Mouse (Mus musculus): ENCODE data around the gene Polr1b. TPM values are rescaled to one million over a fixed set of nuclear protein-coding genes. Genes with fewer than 3 reads are reported as not detected.

Gene Polr1b
- 27.4 and 27.9 TPM in 2 replicates for polyA plus RNA-seq (2015; fragmentation: Nextera tagmentation; extraction: Ambion mirVana)

GRCm38 (mm10) chr2:129100784-129101310 is at the start of gene Polr1b:
Polr1b (plus strand) TSS chr2:129100995.
- Histone ChIP-seq H3K4me3 (peak within 1 kb of the TSS; percentile 72), H3K9ac (peak within 1 kb of the TSS; percentile 63), H3K27ac (no peak within 1 kb of the TSS), H3K4me2 (peak within 1 kb of the TSS; percentile 84), H3K4me1 (peaks cover 4% of the 10 kb centered on the region; the same call in 1 of the 2 replicates), H3K9me3 (no peaks in the 10 kb centered on the region), H3K27me3 (no peaks in the 10 kb centered on the region), H3K36me3 (peaks cover 29% of the 10 kb centered on the region)
- WGBS: under 1% methylated on average over 35 of the region's 35 CpGs
- peak; percentile 99 for ATAC-seq (ENCODE audit: borderline replicate concordance, extremely low read depth, low FRiP score, low TSS enrichment)

GRCm38 (mm10) chr2:129052451-129052983 is 48.3 kb upstream of the Polr1b start:
- 61% methylated on average over 4 of the region's 4 CpGs for WGBS
- no peak for ATAC-seq (ENCODE audit: borderline replicate concordance, extremely low read depth, low FRiP score, low TSS enrichment)
- Histone ChIP-seq H3K9me3 (no peaks in the 10 kb centered on the region), H3K4me3 (no peak overlapping the region), H3K27me3 (no peaks in the 10 kb centered on the region), H3K36me3 (no peaks in the 10 kb centered on the region), H3K9ac (no peak overlapping the region), H3K4me1 (no peaks in the 10 kb centered on the region), H3K27ac (no peak overlapping the region), H3K4me2 (no peak overlapping the region)

DNA sequence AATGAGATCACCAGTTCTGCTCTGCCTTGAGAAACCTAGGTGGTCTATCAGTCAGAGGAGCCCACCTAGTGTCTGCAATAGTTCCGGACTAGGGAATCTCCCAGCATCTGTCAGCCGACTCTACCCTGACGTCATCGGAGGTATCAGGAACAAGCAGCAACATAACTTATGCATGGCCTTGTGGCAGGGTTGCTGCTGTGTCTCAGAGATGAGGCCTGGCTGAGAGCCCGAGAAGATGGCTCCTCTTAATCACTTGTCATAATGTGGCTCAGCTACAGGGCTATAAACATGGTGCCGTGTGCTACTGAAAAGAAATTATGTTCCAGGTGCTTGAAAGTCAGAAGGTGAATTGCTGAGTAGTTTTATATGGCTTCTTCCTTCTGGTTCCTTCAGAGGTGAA is 45.1 kb upstream of the Polr1b start:
- H3K27me3 ChIP-seq: no peaks in the 10 kb centered on the region
- H3K9ac ChIP-seq: no peak overlapping the region
- H3K4me3 ChIP-seq: no peak overlapping the region
- no peak overlapping the region for H3K4me2 ChIP-seq
- WGBS: 79% methylated on average over 6 of the region's 6 CpGs
- no peak for ATAC-seq (ENCODE audit: borderline replicate concordance, extremely low read depth, low FRiP score, low TSS enrichment)
- H3K4me1 ChIP-seq: no peaks in the 10 kb centered on the region
- H3K36me3 ChIP-seq: no peaks in the 10 kb centered on the region
- H3K9me3 ChIP-seq: no peaks in the 10 kb centered on the region
- H3K27ac ChIP-seq: no peak overlapping the region

DNA sequence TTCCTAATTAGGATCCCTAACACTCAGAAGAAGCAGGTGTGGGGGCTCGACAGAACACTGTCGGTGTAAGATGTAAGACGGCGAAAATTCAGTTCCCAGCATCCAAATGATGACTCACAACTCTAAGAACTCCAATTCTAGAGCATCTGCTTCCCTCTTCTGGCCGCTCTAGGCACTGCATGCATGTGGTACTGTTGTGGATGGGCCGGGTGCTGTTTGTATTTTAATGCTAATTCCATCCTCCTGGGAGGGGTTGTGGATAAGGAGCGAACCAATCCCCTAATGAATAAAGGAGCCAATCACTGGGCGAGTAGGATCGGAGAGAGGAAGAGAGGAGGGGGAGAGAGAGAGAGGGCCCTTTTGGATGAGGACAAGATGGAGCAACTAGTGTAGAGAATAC is 44.2 kb upstream of the Polr1b start:
- WGBS: 43% methylated on average over 9 of the region's 9 CpGs
- Histone ChIP-seq H3K9me3 (no peaks in the 10 kb centered on the region), H3K27ac (no peak overlapping the region), H3K4me1 (no peaks in the 10 kb centered on the region), H3K9ac (no peak overlapping the region), H3K27me3 (no peaks in the 10 kb centered on the region), H3K4me3 (no peak overlapping the region), H3K4me2 (no peak overlapping the region), H3K36me3 (no peaks in the 10 kb centered on the region)
- ATAC-seq (ENCODE audit: borderline replicate concordance, extremely low read depth, low FRiP score, low TSS enrichment): no peak

DNA sequence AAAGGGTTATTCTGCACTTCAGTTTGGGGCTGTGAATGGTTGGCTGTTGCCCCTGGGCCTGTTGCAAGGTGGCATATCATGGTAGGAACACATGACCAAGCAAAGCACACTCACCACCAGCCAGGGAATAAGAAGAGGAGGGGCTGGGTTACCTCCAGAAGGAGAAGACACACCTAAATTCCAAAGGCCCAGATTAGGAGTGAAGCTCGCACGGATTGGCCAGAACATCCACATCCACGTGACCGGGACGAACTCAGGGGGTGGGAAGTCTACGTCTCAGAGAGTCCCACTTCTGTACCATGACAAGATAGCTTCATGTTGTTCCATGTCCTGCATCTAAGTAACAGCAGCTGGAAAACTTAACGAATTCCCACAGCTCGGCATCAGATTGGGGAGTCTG is 43.5 kb upstream of the Polr1b start:
- Histone ChIP-seq H3K4me3 (no peak overlapping the region), H3K4me2 (no peak overlapping the region), H3K36me3 (no peaks in the 10 kb centered on the region), H3K9me3 (no peaks in the 10 kb centered on the region), H3K27ac (no peak overlapping the region), H3K9ac (no peak overlapping the region), H3K27me3 (no peaks in the 10 kb centered on the region), H3K4me1 (no peaks in the 10 kb centered on the region)
- ATAC-seq (ENCODE audit: borderline replicate concordance, extremely low read depth, low FRiP score, low TSS enrichment): no peak
- 94% methylated on average over 8 of the region's 8 CpGs for WGBS

GRCm38 (mm10) chr2:129057920-129058361 is 42.9 kb upstream of the Polr1b start:
- Histone ChIP-seq H3K4me1 (no peaks in the 10 kb centered on the region), H3K27ac (no peak overlapping the region), H3K9me3 (no peaks in the 10 kb centered on the region), H3K4me2 (no peak overlapping the region), H3K27me3 (no peaks in the 10 kb centered on the region), H3K4me3 (no peak overlapping the region), H3K9ac (no peak overlapping the region), H3K36me3 (no peaks in the 10 kb centered on the region)
- no peak for ATAC-seq (ENCODE audit: borderline replicate concordance, extremely low read depth, low FRiP score, low TSS enrichment)
- WGBS: 90% methylated on average over 6 of the region's 6 CpGs

DNA sequence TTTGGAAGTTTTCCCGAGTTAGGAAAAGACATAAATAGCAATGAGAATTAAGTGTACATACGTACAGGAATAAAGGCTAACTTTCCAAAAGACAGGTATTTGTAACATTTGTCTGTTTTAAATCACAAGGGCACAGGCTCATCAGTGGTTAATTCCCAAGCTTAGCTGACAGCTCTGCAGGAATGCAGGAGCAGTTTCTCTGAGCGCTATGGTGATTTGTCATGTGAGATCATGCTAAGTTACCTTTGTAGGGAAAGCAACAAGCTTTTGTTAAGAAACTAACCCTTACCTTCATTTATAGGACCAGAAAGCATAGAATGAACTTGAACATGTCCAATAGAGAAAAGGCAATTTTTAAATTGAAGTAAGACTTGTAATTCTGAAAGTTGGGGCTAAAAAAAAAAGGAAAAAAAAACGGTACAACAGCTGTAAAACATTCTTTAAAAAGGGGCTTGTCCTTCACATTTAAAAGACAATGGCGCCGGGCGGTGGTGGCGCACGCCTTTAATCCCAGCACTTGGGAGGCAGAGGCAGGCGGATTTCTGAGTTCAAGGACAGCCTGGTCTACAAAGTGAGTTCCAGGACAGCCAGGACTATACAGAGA is 39.2 kb upstream of the Polr1b start:
- no peak overlapping the region for H3K9ac ChIP-seq
- H3K9me3 ChIP-seq: no peaks in the 10 kb centered on the region
- no peaks in the 10 kb centered on the region for H3K27me3 ChIP-seq
- H3K27ac ChIP-seq: no peak overlapping the region
- H3K36me3 ChIP-seq: no peaks in the 10 kb centered on the region
- H3K4me3 ChIP-seq: no peak overlapping the region
- no peak overlapping the region for H3K4me2 ChIP-seq
- H3K4me1 ChIP-seq: 0 out of 2 replicates have a peak, but pooled peaks cover 7% of the 10 kb centered on the region
- no peak for ATAC-seq (ENCODE audit: borderline replicate concordance, extremely low read depth, low FRiP score, low TSS enrichment)
- WGBS: 69% methylated on average over 10 of the region's 10 CpGs

DNA sequence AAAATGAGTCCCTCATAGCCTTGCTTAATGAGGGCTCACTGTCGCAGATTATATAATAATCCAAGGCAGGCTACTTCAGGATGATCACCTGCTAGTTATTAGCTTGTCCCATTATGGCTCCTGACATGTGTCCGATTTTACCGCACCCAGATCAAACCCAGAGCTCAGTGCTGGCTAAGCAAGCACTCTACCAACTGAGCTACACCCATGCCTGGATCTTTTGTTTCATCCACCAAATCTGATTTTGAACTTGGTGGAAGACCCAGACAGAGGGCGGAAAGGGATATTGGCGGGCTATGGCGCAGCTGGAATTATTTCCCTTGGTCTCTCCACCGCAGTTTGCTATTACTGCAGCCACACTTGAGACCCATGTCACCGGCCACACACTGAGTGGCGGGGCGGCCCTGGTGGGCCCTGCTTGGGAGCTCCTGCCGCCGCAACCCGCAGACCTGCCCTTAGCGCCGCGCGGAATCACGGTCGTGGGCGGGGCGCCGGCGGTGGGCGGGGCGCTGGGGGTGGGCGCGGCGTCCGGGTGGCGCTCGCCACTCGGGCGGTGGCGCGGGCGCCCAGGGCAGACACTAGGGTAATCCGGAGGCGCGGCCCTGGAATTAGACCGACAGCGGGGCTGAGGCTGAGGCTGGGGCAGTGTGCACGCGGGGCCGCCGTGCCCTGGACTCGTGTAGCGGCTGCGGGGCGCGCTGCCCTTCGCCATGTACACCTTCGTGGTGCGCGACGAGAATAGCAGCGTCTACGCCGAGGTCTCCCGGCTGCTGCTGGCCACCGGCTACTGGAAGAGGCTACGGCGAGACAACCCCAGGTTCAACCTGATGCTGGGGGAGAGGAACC is 35.1 kb upstream of the Polr1b start, which contains the start of gene Ttl:
Gene Ttl (plus strand): TSS at position 506 of the 846 bp plus-strand sequence.
- peak; percentile 97 for ATAC-seq (ENCODE audit: borderline replicate concordance, extremely low read depth, low FRiP score, low TSS enrichment)
- Histone ChIP-seq H3K4me2 (peak within 1 kb of the TSS; percentile 82), H3K27me3 (no peaks in the 10 kb centered on the region), H3K9me3 (no peaks in the 10 kb centered on the region), H3K4me3 (peak within 1 kb of the TSS; percentile 93), H3K36me3 (no peaks in the 10 kb centered on the region), H3K9ac (peak within 1 kb of the TSS; percentile 79), H3K4me1 (peaks cover 19% of the 10 kb centered on the region; the same call in 1 of the 2 replicates), H3K27ac (peak within 1 kb of the TSS; percentile 64)
- WGBS: 2% methylated on average over 57 of the region's 62 CpGs

- peak overlapping the region; percentile 82 for H3K4me2 ChIP-seq
- H3K9ac ChIP-seq: peak overlapping the region; percentile 79
- peak overlapping the region; percentile 93 for H3K4me3 ChIP-seq
- no peaks in the 10 kb centered on the region for H3K9me3 ChIP-seq
- H3K4me1 ChIP-seq: peaks cover 19% of the 10 kb centered on the region; the same call in 1 of the 2 replicates
- no peaks in the 10 kb centered on the region for H3K27me3 ChIP-seq
- WGBS: 1% methylated on average over 20 of the region's 20 CpGs
- peak; percentile 84 for ATAC-seq (ENCODE audit: borderline replicate concordance, extremely low read depth, low FRiP score, low TSS enrichment)
- H3K27ac ChIP-seq: peak overlapping the region; percentile 64
- H3K36me3 ChIP-seq: no peaks in the 10 kb centered on the region
These were observed 34.5 kb upstream of the Polr1b start for GRCm38 (mm10) chr2:129066326-129066725.

DNA sequence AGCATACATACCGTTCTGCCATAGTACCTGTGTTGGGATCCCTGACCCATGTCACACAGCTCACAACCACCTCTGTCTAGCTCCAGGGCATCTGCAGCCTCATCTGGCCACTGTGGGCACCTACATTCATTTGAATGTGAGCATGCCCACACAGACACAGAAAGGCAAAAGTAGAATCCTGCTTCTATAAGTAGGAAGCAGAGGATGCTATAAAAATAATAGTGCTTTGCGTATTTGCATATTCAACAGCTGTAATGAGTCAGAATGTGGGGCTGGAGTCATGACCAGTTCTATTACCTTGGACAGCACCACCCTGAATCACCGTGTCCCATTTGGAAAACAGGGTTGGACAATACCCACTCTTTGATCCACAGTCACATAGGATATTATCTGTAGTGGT is 30.5 kb upstream of the Polr1b start:
- H3K4me1 ChIP-seq: peaks cover 14% of the 10 kb centered on the region; the same call in 1 of the 2 replicates
- no peaks in the 10 kb centered on the region for H3K36me3 ChIP-seq
- H3K4me3 ChIP-seq: no peak overlapping the region
- no peak overlapping the region for H3K4me2 ChIP-seq
- H3K9ac ChIP-seq: no peak overlapping the region
- no peaks in the 10 kb centered on the region for H3K9me3 ChIP-seq
- ATAC-seq (ENCODE audit: borderline replicate concordance, extremely low read depth, low FRiP score, low TSS enrichment): no peak
- H3K27me3 ChIP-seq: no peaks in the 10 kb centered on the region
- H3K27ac ChIP-seq: no peak overlapping the region
- 81% methylated on average over 3 of the region's 3 CpGs for WGBS

DNA sequence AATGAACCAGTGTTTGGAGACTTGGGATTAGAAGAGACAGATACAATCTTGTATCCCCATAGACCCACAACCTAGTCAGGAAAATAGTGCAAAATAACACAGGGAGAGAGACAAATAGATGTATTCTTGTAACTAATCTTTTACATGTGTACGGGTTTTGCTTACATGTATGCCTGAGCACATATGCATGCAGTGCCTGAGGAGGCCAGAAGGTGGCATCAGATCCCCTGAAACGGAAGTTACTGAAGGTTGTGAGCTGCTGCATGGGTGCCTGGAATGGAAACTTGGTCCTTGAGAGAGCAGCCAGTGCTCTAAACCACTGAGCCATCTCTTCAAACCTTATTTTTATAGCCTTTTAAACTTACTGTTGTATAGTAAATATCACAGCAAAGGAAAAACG is 22.5 kb upstream of the Polr1b start:
- H3K9me3 ChIP-seq: no peaks in the 10 kb centered on the region
- H3K27ac ChIP-seq: no peak overlapping the region
- no peaks in the 10 kb centered on the region for H3K4me1 ChIP-seq
- peaks cover 44% of the 10 kb centered on the region for H3K36me3 ChIP-seq
- no peak for ATAC-seq (ENCODE audit: borderline replicate concordance, extremely low read depth, low FRiP score, low TSS enrichment)
- no peak overlapping the region for H3K4me2 ChIP-seq
- no peak overlapping the region for H3K9ac ChIP-seq
- H3K4me3 ChIP-seq: no peak overlapping the region
- no peaks in the 10 kb centered on the region for H3K27me3 ChIP-seq
- WGBS: 80% methylated on average over 3 of the region's 3 CpGs

Data from lung, embryonic 15.5 days (tissue).